Mouse (Mus musculus): ENCODE measurements around the gene Ptprcap.
"Not testable (repeated sequence)": the region's sequence is repeated elsewhere in the genome, so short reads cannot be mapped to it uniquely, and the experiment has no call there.

The Ptprcap gene

DNA sequence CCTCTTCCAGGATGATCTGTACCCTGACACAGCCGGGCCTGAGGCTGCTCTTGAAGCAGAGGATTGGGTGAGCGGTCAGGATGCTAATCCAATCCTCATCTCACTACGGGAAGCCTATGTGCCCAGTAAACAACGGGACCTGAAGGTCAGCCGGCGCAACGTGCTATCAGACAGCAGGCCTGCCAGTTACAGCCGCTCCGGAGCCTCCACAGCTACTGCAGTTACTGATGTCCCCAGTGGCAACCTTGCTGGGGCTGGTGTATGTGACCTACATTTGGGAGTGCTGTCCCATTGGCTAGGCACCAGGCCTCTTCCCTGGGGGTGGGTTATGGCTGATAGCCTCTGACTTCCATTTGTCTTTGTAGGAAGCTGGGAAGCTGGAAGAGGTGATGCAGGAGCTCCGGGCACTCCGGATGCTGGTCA lies at the start of gene Ptprcap:
TSS of gene Ptprcap (plus strand) at position 373 of the 423 bp plus-strand sequence.
- DNase-seq = peak; percentile 68 to 78

DNA sequence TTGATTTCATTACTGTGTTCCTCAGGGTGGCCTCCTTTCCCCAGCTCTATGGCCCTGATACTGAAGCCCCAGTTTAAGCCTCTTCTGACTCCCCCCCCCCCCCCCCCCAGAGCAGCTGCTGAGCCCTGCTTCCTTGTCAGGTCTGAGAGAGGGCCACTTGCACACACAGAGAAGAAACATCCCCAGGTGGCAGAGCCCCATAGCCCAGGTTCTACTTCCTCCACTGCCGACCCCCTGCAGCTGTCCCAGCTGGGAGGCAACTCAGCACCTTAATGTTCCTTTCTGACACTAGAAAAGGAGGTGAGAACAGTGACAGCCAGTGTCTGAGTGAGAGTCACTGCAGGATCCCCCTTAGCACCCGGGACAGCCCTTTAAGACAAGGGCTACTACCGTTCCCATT lies 49.6 kb upstream of the Ptprcap start:
- DNase-seq = no peak

DNA sequence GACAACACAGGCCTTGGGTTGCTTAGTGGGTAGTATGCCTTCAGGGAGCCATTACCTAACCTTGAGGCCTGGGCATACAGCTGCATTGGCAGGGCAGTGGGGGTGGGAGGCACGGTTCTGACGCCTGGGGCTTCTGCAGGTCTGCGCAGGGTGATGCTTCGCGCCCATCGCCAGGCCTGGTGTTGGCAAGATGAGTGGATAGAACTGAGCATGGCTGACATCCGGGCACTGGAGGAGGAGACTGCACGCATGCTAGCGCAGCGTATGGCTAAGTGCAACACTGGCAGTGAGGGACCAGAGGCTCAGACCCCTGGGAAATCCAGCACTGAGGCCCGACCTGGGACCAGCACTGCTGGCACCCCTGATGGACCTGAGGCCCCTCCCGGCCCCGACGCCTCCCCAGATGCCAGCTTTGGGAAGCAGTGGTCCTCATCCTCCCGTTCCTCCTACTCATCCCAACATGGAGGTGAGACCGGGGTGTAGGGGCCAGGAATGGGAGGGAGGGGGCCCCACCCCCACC lies 48.7 kb upstream of the Ptprcap start:
- DNase-seq = no peak

DNA sequence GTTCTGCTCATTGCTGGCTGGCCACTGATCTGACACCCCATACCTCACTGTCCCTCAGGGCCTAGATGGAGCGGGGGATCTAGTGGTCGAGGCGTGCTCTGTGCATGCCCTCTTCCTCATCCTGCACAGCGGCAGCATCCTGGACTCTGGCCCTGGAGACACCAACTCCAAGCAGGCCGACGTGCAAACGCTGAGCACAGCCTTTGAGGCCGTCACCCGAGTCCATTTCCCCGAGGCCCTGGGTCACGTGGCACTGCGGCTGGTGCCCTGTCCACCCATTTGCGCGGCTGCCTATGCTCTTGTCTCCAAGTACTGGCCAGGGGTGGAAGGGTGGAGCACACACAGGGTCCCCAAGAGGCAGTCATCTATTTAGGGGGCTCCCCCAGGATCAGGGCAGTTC lies 46.8 kb upstream of the Ptprcap start:
- no peak for DNase-seq

DNA sequence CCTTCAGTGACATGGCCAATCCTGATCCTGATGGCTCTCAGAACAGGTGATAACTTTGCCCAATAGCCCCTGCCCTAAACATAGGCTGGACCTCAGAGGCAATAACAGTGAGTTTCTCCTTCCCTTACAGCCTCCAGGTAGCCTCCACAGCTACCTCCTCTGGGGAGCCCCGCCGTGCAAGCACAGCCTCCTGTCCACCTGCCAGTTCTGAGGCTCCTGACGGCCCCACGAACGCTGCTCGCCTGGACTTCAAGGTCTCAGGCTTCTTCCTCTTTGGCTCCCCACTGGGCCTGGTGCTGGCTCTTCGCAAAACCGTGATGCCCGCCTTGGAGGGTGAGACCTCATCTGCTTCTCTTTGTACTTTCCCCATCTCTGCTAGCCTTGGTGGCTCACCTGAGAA lies 44.9 kb upstream of the Ptprcap start:
- no peak for DNase-seq

DNA sequence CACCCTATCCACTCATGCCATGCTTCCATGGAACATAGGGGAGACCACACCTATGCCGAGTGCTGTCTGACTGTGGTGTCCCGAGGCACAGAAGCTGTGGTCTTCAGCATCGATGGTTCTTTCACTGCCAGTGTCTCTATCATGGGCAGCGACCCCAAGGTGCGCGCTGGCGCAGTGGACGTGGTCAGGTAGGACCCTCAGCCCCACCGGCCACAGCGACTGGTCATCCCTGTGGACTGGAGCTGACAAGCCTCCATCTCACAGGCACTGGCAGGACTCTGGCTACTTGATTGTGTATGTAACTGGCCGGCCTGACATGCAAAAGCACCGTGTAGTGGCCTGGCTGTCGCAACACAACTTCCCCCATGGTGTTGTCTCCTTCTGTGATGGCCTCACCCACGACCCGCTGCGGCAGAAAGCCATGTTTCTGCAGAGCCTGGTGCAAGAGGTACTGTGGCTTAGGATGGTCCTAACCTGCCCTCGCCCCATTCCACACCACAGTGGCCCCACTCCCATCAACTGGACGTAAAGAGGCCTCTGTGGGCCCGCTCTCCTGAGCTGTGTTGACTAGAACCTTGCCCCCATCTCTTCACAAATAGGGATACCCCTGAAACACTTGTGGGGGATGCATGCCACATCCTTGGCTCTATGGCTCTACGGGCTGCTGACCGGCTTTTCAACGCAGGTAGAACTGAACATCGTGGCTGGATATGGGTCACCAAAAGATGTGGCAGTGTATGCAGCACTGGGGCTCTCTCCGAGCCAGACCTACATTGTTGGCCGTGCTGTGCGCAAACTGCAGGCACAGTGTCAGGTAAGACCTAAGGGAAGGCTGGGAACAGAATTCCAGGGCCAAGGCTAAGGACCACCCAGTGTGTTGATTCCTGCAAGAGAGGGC lies 41.1 kb upstream of the Ptprcap start:
- no peak for DNase-seq

DNA sequence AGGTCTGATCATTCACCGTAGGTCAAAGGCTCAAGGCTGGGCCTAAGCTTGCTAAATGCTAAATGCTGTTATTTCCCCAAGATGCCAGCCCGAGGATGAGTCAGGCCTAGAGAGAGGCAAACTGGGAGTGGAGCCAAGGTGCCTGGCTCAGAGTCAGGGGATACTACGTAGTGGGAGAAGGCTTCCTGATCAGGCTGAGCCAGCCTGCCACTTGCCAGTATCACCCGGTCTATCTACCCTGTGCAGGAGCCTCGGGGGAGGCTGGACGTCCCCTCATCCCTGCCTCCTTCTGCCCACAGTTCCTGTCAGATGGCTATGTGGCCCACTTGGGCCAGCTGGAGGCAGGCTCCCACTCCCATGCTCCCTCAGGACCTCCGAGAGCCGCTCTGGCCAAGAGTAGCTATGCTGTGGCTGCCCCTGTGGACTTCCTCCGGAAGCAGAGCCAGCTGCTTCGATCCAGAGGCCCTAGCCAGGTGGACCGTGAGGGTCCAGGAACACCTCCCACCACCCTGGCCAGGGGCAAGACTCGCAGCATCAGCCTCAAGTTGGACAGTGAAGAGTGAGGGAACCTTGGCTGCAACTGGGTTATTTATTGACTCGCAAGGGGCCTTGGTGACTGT lies 40.1 kb upstream of the Ptprcap start:
- DNase-seq = peak; percentile 95 to 98

DNA sequence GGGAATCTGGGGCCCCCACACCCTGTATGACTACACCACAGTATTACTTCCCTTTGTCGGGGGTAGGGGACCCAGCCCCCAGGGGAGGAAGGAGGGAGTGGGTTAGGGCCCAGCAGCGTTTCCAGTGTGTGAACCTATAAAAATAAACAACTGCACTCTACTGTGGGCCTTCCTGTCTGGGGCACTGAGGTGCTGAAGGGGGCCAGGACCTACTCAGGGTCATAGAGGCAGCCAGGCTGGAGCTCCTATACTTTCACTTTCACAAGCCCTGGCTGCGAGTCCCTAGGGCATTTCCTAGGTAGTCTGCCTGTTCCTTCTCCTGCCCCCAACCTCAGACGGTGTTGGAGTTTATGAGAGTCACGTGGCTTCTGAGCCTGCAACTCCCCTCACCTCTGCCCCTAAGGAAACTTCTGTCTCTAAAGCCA lies 39.6 kb upstream of the Ptprcap start:
- DNase-seq = no peak

DNA sequence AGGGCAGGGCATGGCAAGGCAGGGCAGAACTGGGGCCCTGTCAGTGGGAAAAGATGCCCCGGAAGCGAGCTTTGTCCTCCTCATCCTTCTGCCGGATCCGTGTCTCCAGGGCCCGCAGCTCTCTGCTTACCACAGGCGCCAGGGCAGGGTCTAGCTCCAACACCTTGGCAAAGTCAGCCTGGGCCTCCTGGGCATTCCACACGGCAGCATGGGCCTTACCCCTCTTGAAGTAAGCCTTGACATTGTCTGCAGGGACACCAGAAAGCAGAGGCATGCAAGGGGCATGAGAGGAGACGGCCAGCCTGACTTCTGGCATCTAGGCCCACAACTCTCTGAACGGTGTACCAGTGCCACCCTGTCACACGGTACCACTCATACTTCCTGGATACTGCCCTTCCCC lies 38.9 kb upstream of the Ptprcap start:
- DNase-seq = no peak

DNA sequence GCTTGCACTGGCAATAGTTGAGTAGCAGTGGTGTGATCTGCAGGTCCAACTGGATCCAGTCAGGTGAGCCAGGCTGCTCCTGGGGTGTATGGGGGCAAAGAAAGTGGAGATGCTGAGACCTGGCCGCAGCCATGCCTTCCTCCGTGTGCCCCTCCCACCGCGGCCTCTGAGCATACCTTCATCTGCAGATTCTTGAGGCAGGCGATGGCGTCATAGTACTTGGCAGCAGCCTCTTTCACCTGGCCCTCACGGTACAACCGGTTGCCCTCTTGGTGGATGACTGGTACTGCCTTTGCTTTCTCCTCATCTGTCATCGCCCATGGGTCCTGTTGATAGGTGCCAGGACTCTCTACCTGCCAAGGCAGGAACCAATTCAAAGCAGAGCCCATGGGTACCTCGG lies 38.3 kb upstream of the Ptprcap start:
- no peak for DNase-seq

DNA sequence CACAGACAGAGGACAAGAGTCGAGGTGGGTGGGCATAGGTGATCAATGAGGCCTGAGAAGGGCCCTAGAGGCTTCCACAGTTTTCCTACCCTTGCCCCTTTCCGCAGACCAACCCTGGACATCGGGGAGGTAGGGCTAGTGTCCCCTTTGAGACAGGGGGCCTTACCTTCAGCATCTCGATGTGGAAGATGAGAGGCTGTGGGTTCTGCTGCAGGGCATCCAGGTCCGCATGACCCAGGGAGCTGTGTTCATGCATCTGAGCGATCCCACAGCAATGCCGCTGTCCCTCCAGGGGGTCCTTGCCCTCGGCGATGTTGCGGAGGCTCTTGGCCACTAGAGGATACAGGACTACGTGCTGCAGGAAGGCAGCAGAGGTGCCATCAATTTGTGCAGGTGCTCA lies 37.6 kb upstream of the Ptprcap start:
- DNase-seq = no peak

DNA sequence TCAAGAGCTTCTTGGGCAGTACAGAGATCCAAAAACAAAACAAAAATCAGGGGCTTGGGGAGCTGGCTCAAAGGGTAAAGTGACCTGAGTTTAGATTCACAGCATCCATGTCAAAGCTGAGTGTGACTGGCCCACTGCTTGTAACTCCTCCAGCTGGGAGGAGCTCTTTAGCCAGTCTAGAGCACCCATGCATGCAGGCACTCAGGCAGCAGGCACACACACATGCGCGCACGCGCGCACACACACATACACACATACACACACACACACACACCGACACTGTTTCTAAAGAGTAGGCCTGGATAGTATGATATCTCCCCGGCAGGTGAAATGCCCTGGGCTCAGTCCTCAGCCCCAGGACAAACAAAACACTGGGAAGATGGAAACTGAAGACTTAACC lies 36.4 kb upstream of the Ptprcap start:
- no peak for DNase-seq

DNA sequence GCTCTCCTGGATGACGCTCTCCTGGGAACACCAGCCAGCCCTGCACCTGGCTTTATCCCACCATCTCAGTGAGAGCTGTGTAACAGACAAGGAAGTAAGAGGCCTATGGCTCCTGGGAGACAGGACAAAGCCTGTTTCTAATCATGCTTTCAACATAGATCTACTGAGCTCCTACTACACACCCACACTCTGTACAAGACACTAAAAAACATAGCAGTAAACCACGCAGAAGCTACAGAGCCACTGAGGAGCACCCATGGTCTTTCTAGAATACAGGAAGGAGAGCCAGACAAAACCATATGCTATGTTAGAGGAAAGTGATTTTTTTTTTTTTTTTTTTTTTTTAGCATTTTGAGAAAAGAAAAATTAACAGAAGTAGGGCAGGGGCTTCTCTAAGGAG lies 35.1 kb upstream of the Ptprcap start:
- no peak for DNase-seq

DNA sequence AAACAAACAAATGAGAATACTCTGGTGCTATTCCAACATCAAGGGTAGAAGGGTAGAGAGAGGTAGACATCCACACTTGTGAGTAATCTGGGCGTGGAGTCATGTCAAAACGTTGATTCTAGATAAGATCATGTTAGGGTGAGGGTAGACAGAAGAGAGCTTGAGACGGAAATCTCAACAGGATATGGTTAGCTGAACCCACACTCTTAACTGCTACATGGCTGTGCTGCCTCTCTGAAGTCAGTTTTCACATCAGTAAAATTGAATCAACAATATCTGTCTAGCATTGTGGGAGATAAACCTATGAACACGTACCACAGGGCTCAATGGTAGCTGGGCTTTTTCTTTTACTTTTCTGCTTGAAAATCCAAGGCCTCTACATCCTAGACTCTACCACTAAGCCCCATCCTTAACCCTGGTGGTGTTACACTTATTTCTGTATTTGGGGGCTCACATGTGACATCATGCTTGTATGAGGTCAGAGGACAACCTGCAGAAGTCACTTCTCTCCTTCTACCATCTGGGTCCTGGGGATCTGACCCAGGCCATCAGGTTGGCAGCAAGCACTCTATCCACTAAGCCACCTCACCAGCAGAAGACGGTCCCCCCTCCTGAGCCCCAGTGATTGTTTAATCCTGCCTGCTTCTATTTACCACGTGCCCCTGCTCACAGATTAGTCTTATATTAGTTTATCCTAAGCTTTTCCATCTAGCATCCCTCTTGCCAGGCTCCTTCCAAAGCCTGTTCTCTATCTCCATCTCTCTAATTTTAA lies 33.5 kb upstream of the Ptprcap start:
- DNase-seq = no peak

DNA sequence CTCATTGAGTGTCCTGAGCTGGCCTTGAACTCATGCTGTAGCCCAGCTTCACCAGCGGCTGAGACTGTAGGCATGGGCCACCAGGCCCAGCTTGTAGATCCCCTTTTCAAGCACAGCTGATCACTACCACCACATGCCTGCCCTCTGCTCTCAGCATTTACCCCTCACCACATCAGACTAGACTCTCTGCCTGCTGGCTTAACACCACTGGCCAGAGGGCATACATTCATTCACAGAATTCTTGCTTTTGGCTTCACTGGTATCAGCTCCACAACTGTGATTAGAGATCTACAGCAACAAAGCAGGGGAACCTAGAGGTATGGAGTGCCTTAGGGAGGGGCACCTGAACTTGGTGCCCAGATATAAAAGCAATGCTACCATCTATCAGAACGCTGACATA lies 32.9 kb upstream of the Ptprcap start:
- DNase-seq = no peak

DNA sequence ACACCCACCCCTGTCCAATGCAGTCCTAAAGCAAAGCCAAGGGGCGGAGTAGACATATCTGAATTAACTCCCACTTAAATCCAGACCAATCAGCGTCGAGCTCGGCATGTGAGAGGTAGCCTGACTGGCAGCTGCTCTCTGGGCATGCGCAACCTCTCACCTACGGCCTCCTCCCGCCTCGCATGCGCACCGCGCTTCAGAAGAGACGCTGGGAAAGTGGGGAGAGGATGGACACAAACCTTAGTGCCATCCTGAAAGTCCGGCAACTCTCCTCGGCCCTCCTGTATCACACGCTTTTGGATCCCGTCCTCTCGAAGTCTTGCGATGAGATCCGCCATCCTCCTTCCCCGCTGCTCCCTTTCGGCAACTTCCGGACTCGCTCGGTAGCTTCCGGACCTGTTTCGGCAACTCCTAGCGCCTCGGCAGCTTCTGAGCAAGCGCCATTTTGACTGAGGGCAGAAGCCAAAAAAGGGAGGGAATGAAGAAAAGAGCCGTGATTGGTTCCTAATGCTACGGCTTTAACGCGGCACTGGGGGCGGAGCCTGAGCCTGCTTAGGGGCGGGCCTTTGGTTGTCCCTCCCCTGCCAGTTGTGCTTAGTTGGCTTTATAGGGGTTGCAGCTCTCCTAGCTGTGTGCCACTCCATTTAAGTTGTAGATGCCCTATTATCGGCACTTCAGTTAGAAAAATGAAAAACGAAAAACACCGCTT lies 32.2 kb upstream of the Ptprcap start:
- DNase-seq = peak; percentile 99 to 100

DNA sequence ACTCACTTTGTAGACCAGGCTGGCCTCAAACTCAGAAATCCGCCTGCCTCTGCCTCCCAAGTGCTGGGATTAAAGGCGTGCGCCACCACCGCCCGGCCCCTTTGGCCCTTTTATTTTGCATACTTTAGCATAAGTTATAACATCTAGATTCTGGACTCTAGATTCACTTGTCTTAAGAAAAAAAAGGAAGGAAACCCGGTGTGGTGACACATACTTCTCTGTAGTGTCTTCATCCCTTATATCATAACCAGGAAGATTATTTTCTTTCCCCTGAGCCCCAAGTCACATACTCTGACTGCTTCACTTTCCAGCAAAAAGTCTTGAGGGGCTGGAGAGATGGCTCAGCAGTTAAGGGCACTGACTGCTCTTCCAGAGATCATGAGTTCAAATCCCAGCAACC lies 31.5 kb upstream of the Ptprcap start:
- not testable (repeated sequence) for DNase-seq

DNA sequence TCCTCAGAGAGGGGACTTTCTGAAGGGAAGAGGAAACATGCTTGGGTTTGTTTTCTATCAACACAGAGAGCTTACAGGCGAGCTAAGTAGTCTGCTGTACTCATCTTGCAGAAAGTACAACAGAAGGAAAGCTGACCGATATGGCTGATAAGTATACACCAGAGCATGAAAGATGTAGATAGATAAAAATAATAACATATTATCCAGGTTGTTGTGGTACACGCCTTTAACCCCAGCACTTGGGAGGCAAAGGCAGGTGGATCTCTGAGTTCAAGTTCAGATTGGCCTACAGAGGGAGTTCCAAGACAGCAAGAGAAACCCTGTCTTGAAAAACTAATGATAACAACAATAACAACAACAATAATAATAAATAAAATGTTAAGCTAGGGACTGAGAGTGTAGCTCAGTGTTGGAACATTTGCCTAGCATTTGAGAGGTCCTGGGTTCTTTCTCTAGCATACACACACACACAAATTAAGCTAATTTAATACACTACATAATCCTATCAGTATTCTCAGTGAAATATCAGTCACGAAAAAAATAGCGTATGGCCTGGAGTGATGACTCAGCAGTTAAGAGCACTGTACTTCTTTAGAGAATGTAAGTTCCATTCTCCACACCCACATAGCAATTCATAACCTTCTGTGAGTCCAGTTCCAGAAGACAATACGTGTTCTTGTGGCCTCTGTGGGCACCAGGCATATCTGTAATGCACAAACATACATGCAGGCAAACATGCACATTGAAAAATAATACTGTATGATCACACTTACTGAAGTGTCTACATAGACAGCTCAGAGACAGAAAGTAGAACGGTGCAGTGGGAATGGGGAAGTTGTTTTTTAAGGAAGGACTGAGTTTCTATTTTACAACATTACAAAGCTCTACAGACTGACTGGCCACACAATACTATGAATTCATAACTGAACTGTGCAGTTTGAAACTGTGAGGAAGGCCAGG lies 30.7 kb upstream of the Ptprcap start:
- no peak for DNase-seq

DNA sequence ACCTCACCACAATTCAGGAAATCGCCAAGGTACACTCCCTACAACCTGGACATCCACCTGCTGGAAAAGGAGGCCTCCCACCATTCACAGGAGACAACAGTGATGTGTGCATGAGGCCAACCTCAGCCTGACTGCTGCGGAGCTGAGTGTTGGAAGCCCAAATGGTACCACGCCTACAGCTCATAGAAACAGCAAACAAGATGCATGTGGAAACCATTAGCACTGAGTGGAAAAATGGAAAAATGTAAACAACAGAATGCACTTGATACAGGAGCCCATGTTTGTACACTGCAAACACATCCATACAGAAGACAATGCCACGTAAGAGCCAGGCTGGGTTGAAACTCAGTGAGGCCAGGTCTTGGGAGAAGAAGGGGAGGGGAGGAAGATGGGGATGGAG lies 29.0 kb upstream of the Ptprcap start:
- no peak for DNase-seq

DNA sequence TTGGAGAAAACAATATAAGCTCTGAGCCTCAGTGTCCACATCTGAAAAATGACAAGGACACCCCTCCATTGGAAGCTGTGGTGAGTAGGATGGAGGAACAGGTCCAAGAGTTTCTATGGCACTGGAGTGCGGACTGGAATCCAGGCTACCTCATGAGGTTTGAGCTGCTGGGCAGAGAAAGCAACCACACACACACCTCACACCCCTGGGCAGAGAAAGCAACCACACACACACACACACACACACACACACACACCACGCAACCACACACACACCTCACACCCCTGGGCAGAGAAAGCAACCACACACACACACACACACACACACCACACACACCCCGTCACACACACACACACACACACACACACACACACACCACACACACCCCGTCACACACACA lies 28.1 kb upstream of the Ptprcap start:
- not testable (repeated sequence) for DNase-seq

All from cerebellum, postnatal 14 days (tissue).